Mouse (Mus musculus) limb, embryonic 14.5 days (tissue): ENCODE measurements at regions not wholly inside any gene's neighbourhood (a gene's known extent, or its start where the extent isn't known, plus 50 kb on each side); places are given as distances from the start of the nearest gene placed in this dataset.

Experiments
- ATAC-seq: fragments of 200-750 bp; cut with Nextera tagmentation; 2 replicates; pipeline ENCODE4 v1.8.0; 2017; ENCODE audit warnings: low read depth, moderate number of reproducible peaks, moderate TSS enrichment; ENCODE audit not compliant: low FRiP score
- DNase-seq: peaks from one replicate; pipeline ENCODE4 v3.0.0-alpha.2; 2015; ENCODE audit warnings: low spot score
- H3K27ac ChIP-seq: fragments of 300-500 bp; sonication (generic); replicated peaks from 2 replicates; pipeline ENCODE4 v1.5.1; 2014; ENCODE audit warnings: low read depth, mild to moderate bottlenecking, low read length, moderate library complexity, mixed read lengths
- H3K27me3 ChIP-seq: fragments of 300-500 bp; sonication (generic); 2 replicates; pipeline ENCODE4 v1.6.1; 2014; ENCODE audit warnings: low read length, mixed read lengths; ENCODE audit not compliant: control insufficient read depth, insufficient read depth
- H3K36me3 ChIP-seq: fragments of 300-500 bp; sonication (generic); 2 replicates; pipeline ENCODE4 v1.6.1; 2014; ENCODE audit warnings: mild to moderate bottlenecking, low read length, moderate library complexity, mixed read lengths; ENCODE audit not compliant: control insufficient read depth, insufficient read depth
- H3K4me1 ChIP-seq: fragments of 300-500 bp; sonication (generic); 2 replicates; pipeline ENCODE4 v1.6.1; 2014; ENCODE audit warnings: antibody characterized with exemption, low read length, mixed read lengths; ENCODE audit not compliant: control insufficient read depth, insufficient read depth
- H3K4me2 ChIP-seq: fragments of 300-500 bp; sonication (generic); replicated peaks from 2 replicates; pipeline ENCODE4 v1.6.1; 2014; ENCODE audit warnings: low read depth, mild to moderate bottlenecking, low read length, moderate library complexity; ENCODE audit not compliant: severe bottlenecking
- H3K4me3 ChIP-seq: fragments of 300-500 bp; sonication (generic); replicated peaks from 2 replicates; pipeline ENCODE4 v1.5.1; 2014; ENCODE audit warnings: low read length
- H3K9ac ChIP-seq: fragments of 300-500 bp; sonication (generic); 2 replicates; pipeline ENCODE4 v1.6.1; 2014; ENCODE audit warnings: mild to moderate bottlenecking, low read depth, low read length, moderate library complexity; ENCODE audit not compliant: severe bottlenecking
- H3K9me3 ChIP-seq: fragments of 300-500 bp; sonication (generic); 2 replicates; pipeline ENCODE4 v1.6.1; 2016; ENCODE audit warnings: low read length; ENCODE audit not compliant: control insufficient read depth
- POLR2A ChIP-seq: fragments of 200-500 bp; IDR thresholded peaks from 2 replicates; pipeline ENCODE4 v1.8.0; 2012; ENCODE audit warnings: inconsistent platforms, mild to moderate bottlenecking, moderate library complexity, borderline replicate concordance; ENCODE audit not compliant: insufficient read depth, insufficient read length; ENCODE audit errors: extremely low read depth
- WGBS: fragments of 180-500 bp; shearing (Covaris S2); extraction: QIAGEN DNeasy Blood & Tissue Kit; methylation state at CpG from one replicate; pipeline ENCODE4 v1.1.7; 2014; 5-methylcytosine and 5-hydroxymethylcytosine counted together

DNA sequence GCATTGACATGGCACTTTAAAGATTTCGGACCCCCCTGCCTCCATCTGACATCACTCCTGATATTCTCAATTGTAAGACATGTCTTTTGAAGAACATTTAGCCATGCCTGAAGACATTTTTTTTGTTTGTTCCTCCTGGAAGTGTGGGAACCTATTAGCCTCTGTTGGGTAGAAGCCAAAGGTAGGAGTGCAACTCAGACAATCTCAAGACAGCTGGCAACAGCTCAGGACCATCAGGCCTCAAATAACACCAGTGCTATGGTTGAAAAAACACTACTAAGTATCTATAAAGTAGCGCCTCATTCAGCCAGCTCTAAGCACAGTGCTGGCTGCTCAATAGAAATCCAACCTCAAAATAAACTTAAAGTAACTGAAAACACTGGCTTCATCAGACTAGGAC, 154.3 kb upstream of the Tmc1 start:
- H3K4me2 ChIP-seq: no peak overlapping the region
- no peak overlapping the region for H3K9ac ChIP-seq
- H3K4me1 ChIP-seq: no peaks in the 10 kb centered on the region
- WGBS: 84% methylated on average over 2 of the region's 2 CpGs
- no peak for TF ChIP-seq POLR2A
- no peak overlapping the region for H3K27ac ChIP-seq
- no peaks in the 10 kb centered on the region for H3K27me3 ChIP-seq
- H3K9me3 ChIP-seq: no peaks in the 10 kb centered on the region
- DNase-seq: no peak
- H3K4me3 ChIP-seq: no peak overlapping the region
- ATAC-seq: no peak
- no peaks in the 10 kb centered on the region for H3K36me3 ChIP-seq

- ATAC-seq (no peak), DNase-seq (no peak)
- H3K9ac ChIP-seq: no peak overlapping the region
- no peaks in the 10 kb centered on the region for H3K36me3 ChIP-seq
- H3K27me3 ChIP-seq: no peaks in the 10 kb centered on the region
- WGBS: 62% methylated on average over 3 of the region's 3 CpGs
- no peaks in the 10 kb centered on the region for H3K4me1 ChIP-seq
- H3K4me2 ChIP-seq: no peak overlapping the region
- H3K9me3 ChIP-seq: no peaks in the 10 kb centered on the region
- H3K27ac ChIP-seq: no peak overlapping the region
- TF ChIP-seq POLR2A: no peak
- H3K4me3 ChIP-seq: no peak overlapping the region
Observed at GRCm38 (mm10) chr19:21107741-21108140, 153.7 kb upstream of the Tmc1 start.

- Histone ChIP-seq H3K4me1 (no peaks in the 10 kb centered on the region), H3K4me2 (no peak overlapping the region), H3K27ac (no peak overlapping the region), H3K9ac (no peak overlapping the region), H3K9me3 (no peaks in the 10 kb centered on the region), H3K36me3 (no peaks in the 10 kb centered on the region), H3K27me3 (no peaks in the 10 kb centered on the region), H3K4me3 (no peak overlapping the region)
- no peak for DNase-seq
- 56% methylated on average over 4 of the region's 4 CpGs for WGBS
- TF ChIP-seq POLR2A: no peak
- no peak for ATAC-seq
Observed at GRCm38 (mm10) chr19:21107275-21107674, 153.3 kb upstream of the Tmc1 start.

DNA sequence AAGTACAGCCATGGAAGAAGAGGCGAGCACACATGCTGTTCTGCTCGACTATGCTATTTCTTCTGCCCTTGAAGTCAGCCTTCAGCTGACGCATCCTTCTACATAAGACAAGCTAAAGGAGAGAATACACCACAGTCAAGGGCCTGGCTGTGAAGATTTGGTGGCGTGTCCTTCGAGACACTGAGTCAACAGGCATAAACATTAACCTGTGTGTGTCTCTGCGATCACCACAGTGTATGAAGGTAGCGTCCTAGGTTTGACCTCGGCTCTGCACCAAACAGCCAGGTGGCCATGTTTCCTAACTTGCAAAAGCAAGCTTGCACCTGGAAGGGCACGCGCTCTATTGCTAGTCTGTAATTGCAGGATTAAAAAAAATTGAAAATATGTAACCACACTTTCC, 152.8 kb upstream of the Tmc1 start:
- H3K4me3 ChIP-seq: no peak overlapping the region
- no peak overlapping the region for H3K27ac ChIP-seq
- H3K9me3 ChIP-seq: no peaks in the 10 kb centered on the region
- H3K4me1 ChIP-seq: no peaks in the 10 kb centered on the region
- H3K36me3 ChIP-seq: no peaks in the 10 kb centered on the region
- H3K9ac ChIP-seq: no peak overlapping the region
- 76% methylated on average over 10 of the region's 10 CpGs for WGBS
- ATAC-seq (no peak), DNase-seq (no peak)
- H3K27me3 ChIP-seq: no peaks in the 10 kb centered on the region
- no peak overlapping the region for H3K4me2 ChIP-seq
- no peak for TF ChIP-seq POLR2A

DNA sequence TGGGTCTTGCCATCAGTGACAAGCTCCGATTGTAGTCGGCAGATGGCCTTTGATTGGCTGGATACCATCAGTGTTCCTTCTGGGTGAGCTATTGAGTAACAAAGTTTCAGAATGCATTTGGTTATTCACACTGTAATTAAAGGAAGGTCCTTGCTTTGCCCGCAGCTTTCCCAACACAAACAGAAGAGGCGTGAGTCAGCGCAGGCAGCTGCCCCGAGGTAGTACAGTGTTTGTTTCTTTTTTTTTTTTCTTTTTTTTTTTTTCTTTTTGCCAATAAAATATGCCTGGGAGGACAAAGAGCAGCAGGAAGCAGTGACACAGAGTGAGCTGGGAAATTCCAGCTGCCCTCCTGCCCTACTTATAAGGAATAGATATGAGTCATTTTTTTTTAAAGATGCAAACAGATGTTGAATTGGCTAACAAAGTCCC, 152.3 kb upstream of the Tmc1 start:
- Histone ChIP-seq H3K36me3 (no peaks in the 10 kb centered on the region), H3K9ac (no peak overlapping the region), H3K4me3 (no peak overlapping the region), H3K4me1 (no peaks in the 10 kb centered on the region), H3K4me2 (no peak overlapping the region), H3K27ac (no peak overlapping the region), H3K9me3 (no peaks in the 10 kb centered on the region), H3K27me3 (no peaks in the 10 kb centered on the region)
- TF ChIP-seq POLR2A: no peak
- DNase-seq (peak; percentile 28), ATAC-seq (no peak)
- WGBS: 39% methylated on average over 6 of the region's 6 CpGs

DNA sequence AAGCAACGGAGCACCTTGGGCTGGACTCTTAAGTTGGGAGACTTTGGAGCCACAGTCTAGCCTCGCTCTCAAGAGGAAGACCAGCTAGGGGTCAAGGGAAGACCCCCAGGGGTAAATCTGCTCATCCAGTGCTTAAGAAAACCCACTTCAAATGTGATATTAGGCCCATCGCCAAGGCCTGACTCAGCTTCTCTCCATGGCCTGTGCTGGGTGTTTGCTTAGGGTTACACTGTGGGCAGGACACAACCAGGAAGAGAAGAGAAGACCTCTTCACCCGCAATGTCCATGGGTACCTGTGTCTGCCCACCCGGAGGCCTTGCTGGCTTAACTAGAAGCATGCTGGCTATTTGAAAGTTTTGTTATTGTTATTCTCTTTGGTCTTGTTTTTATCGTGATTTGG, 151.0 kb upstream of the Tmc1 start:
- Histone ChIP-seq H3K27ac (no peak overlapping the region), H3K4me3 (no peak overlapping the region), H3K9ac (no peak overlapping the region), H3K36me3 (no peaks in the 10 kb centered on the region), H3K4me2 (no peak overlapping the region), H3K27me3 (no peaks in the 10 kb centered on the region), H3K9me3 (no peaks in the 10 kb centered on the region), H3K4me1 (no peaks in the 10 kb centered on the region)
- no peak for DNase-seq
- TF ChIP-seq POLR2A: no peak
- no peak for ATAC-seq
- WGBS: 89% methylated on average over 6 of the region's 6 CpGs
